Mouse (Mus musculus) T-cell, adult 2 months (primary cell): Measurements from ENCODE around the gene Chac1.

Source experiments
- DNase-seq: peaks from one replicate; pipeline ENCODE4 v3.0.0; 2022; ENCODE audit warnings: low spot score

Gene Chac1

DNA sequence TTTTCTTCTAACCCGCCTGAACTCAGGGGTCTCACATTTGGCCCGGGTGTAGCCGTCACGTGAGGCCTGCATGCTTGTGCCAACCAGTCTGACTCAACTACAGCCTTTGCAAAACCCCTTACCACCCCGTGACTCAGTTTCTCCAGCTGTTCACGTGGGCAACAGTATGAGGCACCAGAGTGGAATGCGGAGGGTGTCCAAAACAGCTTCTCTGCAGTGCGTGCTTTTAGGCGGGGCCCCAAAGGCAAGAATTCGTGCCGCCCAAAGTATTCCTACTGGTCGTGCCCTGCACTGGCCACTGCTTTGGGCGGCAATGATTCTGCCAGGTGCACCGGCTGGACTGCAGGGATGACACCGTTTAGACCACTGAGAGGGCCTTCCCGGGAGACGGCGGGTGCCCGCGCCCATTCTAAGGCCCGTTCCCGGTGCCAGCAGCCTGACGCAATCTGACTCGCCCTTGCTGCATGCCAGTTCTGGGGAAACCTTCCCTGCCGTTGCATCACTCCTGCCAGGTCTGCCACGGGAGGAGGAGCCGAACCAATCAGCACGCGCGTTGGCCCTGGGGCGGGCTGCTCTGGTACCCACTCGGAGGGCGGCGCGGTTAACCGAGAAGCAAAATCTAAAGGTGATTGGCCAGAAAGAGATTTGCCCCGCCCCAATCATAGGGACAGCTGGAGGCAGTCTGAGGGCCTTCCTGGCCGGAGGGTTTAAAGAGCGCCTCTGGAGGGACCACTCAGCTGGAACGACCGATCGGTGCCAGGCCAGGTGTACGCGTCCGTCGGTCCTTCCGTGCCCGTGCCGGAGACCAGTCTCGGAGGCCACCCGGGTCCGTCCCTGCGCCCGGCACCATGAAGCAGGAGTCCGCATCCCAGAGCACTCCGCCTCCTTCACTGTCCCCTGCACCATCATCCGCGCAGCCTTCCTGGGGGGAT lies at the start of gene Chac1:
Chac1 (plus strand) TSS at position 675 of the 932 bp plus-strand sequence.
- DNase-seq = peak; percentile 49

DNA sequence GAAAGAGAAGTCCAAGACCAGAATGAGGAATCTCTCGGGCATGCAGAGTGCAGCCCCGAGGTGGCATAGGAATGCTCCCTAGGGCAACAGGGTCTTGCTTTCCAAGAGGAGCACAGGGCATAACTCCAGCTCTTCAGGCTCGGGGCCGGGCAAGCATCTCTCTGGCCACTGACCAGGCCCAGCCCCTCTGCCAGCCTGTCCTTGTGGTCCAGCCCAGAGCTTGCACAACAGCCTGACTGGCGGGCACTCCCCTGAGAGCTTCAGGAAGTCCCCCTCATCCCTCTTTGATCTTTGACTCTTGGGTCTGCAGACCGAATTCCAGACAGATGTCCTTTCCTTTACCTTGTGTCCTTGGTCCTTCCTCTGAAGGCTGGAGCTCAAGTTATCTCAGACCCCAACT lies 48.2 kb upstream of the Chac1 start:
- no peak for DNase-seq

DNA sequence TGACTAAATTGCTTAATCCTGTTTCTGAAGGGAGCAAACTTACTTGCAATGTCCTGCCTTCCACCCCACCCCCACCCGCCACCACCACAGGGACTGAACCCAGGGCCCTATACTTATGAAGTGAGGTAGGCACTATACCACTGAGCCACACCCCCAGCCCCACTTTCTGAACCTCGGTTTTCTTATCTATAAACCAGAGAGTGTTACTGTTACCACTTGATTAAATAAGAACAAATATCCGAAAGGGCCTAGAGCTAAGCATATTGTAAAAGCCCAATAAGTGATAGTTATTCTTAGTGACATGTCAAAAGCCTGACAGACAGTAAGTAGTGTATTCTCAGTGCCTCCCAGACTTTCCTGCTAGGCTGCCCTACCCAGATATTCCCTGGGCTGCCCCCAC lies 46.6 kb upstream of the Chac1 start:
- DNase-seq = no peak

DNA sequence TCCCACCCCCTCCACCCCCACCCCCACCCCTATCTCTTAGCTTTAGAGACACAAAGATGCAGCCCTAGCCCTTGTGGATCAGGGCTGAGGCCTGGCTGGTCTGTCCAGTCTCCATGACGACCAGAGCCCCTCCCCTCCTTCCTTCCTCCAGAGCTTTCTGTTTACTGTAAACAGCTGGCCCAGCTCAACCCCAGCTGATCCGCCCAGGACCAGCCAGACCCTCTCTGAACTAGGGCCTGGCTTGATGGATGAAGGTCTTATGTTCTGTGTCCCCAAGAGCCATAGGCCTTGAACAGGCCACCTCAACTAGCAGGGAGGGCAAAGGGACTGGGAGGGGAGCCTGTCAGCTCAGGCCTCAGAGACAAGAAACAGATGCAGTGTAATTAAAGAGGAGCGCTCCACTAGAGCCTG lies 46.2 kb upstream of the Chac1 start:
- no peak for DNase-seq

DNA sequence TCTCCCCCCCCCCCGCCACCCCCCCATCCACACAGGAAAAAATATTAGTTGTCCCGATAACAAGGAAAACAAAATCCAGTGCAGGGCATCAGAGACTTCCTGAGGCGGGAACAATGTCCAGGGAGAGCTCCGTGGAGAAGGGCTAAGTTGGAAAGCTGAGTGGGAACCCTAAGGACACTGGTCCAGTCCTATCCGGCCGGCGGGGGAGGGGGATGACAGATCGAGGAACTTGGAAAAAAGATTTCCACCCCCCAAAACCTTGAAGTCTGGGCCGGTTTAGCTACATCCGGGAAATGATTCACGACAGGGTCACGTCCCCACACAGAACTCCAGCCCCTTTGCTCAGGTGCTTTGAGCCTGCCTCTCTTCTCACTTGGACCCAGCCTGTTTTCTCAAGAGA lies 39.5 kb upstream of the Chac1 start:
- DNase-seq = no peak

DNA sequence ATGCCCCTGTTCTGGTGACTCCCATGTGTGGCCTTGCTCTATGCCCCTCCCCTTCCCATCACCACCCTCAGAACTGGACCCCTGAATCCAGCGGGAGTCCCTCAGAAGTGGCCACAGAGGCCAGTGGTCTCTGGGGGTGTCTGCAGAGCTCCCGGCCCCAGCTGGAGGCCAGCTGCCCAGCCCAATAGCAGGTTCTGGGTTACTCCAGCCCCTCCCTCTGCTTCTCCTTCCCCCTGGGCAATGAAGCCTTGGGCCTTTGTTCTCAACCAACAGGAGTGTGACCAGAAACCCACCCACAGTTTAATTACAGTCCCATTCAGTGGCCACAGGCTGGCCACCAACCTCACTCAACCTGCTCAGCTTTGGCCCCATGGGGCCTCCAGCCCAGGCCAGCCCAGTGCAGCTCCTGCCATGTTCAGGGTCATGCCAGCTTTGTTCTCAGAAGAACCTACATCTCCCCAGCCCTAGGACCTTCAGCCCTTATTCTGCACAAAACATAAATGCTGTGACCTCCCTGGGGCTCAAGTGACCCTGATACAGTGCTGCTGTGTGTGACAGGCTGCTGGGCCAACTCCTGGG lies 38.6 kb upstream of the Chac1 start:
- no peak for DNase-seq

DNA sequence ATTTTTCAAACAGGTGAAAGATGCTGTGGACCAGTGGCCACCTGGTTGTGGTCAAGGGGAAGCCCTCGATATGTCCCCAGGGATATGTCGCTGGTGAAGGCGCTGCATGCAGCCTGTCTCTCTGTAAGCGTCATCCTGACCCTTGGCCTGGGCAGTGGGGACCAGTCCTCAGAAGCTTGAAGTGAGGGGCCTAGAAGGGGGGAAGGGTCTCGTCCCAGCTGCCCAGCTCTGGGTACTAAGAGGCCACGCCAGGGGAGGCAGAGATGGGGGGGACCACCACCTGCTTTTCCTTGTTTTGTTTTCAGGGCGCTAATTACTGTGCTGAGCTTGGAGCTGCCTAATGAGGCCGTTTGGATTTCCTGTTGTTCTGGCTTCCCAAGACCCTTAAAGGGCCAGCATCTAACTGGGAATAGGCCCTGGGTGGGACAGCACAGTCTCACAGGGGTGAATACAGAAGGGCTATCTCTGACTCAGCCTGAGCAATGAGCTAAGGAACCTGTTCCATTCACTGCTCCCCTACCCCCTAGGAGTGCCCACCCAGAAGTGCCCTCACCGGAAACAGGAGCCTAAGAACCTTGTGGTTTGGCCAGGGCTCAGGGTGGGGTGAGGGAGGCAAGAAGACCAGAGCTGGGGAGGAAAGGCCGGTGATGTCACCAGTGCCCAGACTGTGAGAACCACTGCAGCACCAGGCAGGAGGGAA lies 37.1 kb upstream of the Chac1 start:
- DNase-seq = no peak

DNA sequence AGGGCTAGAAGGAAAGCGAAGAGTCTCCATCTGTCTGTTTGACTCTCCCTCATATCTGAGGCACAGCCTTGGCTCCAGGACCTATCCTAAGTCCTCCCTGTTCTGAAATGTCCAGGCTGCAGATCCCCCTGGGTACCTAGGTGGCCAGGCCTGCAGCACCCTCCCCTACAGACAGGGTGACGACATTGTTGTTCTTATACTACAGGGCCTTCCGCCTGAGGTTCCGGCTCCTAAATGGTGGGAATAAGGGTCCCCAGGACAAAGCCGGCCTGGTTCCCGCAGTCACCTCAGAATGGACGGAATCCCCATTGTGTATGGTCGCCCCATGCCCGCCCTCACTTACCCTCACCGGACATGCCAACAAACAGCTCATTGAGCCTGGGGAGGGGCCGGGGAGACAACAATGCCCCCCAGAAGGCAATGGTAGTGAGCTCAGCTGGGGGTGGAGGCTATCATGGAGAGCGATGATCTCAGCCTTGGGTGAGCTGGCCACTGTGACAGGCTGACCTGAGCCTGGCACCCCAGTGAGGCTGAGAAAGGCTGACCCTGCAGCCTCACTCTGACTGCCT lies 36.2 kb upstream of the Chac1 start:
- no peak for DNase-seq

DNA sequence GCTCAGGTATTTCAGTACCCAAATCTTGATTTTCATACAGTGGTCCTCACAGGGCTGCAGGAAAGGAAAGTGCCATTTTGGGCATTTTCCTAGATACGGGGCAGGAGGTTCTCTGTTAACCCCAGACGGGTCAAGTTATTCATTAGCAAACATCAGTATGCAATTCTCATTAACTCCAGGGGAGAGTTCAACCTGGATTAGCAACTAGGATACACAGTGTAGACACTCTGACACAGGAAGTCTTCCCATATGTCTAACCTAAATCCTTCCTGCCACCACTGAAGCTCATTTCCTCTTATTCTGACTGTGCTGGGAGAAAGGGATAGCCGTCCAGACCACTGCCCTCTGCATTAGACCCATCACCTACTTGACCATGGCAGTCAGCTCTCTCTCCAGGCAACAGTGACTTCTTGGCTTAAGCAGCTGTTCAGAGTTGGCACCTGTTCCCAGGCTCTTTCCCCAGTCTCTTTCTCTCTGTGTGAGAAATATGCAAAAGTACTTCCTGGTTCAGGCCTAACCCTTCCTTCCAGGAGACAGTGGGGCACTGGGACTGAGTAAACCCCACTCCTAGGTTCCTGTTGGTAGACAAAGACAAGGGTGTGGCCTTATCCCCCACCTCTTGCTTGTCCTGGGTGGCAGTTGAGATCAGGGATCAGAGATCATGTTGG lies 32.9 kb upstream of the Chac1 start:
- DNase-seq = no peak

DNA sequence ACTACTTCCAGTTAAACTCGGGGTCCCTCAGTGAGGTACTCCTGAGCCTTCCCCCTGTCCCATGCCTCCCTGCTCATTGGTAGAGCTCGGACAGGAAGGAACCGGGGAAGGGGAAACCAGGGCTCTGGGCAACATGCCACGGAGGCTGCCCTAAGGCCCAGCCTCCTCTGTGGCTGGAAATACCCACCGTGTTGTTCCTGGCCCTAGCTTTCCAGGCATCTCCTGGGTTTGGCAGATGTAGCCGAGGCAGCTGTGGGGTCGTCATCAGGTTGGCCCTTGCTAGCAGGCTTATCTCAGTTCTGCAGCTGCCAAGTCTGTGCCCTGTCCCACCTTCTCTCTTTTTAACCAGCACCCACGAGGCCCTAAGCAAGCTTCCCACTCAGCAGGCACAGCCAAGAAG lies 30.5 kb upstream of the Chac1 start:
- DNase-seq = no peak

DNA sequence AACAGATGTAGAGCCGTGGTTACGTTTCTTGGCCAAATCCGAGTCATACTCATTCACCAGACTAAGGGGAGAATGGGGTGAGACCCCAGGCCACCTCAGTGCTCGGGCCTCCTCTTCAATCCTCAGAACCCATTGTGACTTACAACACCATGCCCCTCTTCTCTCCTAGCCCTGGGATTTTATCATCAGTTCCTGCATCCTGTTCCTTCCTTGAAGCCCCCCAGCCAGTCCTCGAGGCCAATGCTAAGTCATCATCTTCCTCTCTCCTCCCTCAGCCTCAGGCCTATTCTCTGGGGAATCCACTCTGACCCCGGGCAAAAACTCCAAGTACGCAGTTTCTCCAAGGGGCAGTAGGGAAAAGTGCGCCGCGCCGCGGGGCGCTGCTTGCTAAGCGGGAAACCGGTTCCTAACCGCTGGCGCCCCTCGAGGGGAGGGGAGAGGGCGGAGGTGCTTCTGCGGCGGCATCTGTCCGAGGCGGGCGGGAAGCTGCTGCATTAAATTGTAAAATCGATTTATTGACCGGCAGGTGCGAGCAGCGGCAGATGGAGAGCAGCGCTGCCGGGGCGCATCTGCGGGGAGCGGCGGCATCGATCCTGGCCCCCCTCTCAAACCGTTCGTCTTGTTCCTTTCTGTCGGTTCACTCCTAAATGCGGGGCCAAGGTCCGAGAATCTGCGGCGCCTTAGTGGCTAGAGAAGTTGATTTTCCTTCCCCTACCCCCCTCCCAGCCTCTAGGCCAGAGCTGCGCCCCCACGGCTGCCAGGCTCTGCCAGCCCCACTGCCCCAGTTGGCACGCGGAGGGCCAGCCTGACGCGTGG lies 29.1 kb upstream of the Chac1 start:
- no peak for DNase-seq

DNA sequence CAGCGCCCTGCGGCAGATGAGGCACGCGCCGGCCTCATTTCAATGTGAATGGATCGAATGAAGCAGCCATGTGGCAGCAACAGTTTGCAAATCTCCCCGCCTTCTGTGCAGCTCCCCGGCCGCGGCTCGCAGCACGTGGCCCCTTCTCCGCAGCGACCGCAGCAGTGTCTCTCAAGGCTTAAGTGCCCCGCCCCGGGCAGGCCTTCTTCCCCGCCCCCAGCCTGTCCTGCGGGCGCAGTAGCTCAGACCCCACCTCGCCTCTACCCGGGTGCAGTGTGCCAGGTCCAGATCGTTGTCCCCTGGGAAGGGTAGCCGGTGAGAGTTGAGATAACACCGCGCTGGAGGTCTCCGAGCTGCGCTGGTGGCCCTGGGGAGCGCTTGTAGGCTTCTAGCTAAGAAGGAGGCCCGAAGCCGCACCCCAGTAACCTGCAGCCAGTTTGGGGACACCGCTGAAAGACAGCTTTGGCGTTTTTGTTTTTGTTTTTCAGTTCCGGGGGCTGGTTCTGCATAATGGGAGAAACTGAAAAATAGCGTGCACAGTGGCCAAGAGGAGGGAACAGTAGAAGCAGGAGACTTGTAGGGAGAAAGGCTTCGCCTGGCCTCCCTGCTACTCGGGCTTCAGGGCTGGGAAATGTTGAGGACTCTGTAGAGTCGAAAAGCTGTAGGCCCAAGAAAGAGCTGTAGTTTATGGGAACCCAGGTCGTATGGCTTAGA lies 28.3 kb upstream of the Chac1 start:
- DNase-seq = no peak

DNA sequence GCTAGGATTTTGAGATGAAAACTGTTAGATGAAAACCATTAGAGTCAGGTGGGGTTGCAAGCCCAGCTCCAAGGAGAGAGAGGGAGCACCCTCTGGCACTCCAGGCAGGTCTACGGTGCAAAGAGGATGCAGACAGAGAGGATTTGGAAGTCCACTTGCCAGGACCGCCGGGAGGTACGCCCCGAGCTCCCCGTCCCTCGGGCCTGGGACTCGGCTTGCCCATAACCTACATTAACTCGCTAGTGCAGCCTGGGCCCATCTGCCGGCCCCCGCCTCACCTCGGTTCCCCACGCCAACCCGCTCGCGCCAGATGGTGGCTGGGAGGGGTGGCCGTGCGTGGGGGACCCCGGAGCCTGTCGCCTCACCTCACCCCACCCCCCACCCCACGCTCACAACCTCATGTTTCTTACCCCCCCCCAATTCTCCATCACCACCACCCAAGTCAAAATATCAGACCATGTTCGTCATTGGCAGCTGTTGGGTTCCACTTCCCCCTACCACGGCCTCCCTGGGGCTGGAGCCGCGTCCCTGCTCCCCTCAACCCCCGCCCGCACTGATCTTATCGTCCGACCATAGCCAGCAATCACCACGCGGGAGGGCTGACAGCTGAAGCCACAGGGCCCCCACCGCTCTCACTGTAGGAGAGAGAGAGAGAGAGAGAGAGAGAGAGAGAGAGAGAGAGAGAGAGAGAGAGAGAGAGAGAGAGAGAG lies 27.0 kb upstream of the Chac1 start:
- DNase-seq = no peak

DNA sequence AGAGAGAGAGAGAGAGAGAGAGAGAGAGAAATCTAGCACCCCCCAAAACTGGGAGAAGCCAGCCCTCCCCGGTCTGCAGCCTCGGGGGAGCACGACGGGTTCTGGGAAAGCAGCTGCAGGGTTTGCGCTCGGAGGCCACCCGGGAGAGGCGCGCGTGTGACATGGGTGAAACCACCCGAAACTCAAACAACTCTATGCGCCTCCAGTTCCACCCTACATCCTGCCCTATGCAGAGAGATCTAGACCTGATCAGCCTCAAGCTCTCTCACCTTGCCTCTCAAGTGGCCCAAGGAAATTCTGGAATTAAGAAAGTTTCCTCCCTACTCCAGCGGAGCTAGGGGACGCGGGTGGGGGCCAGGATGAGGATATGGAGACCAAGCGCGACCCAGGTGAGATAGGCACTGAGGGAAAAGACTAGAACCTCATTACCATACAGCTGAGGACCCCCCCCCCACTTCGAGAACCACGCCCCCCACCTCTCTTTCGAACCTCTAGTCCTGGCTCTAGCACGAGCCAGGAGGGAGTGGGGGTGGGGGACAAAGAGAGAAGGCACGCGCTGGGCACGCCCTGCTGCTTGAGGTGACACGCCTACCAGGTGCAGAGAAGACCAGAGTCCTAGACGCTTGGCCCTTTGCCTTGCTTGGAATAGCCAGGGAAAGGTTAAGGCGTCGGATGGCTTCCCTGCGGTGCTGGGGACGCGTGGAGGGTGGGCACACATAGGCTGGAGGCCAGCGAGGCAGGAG lies 26.3 kb upstream of the Chac1 start:
- DNase-seq = no peak

DNA sequence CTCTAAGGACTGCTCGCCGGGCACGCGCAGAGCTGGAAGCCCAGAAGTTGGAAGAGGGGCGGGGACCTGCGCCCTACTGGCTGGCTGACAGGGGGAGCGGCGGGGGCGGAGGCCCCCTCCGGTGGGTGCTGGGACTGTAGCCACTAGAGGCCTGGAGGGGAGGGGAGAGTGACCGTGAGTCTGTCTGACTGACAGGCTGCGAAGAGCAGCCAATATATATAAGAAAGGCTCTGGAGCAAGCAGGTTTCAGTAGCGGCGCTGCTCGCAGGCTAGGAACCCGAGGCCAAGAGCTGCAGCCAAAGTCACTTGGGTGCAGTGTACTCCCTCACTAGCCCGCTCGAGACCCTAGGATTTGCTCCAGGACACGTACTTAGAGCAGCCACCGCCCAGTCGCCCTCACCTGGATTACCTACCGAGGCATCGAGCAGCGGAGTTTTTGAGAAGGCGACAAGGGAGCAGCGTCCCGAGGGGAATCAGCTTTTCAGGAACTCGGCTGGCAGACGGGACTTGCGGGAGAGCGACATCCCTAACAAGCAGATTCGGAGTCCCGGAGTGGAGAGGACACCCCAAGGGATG lies 25.4 kb upstream of the Chac1 start, which contains the start of gene Dll4:
Dll4 (plus strand) TSS at position 217 of the 576 bp plus-strand sequence.
- peak; percentile 24 for DNase-seq

DNA sequence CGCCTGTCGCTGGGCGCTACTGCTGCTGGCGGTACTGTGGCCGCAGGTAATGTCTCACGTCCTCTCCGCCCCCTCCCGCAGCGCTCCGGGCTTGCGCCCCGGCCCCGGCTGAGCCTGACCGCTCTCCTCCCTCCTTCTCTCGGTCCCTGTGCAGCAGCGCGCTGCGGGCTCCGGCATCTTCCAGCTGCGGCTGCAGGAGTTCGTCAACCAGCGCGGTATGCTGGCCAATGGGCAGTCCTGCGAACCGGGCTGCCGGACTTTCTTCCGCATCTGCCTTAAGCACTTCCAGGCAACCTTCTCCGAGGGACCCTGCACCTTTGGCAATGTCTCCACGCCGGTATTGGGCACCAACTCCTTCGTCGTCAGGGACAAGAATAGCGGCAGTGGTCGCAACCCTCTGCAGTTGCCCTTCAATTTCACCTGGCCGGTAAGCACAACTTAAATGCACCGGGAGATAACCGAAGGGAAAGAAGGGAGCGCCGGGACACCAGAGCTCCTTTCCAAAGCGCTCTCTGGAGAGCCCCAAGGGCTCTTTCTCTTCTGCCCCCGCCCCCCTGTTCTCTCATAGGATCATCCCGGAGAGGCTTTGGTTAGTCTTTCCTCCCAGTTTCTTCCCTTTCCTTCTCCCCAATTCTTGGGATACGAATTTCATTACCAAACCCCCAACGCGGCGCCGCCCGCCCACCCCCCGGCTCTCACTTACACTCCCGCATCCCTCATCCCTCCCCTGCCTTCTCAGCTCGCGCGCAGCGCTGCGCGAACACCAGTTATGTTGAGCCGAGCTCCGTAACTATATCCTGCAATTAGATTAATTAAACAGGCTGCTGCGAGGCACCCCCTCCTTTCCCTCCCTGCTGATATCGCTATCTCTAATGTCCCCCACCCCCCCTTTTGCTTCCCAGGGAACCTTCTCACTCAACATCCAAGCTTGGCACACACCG lies 24.6 kb upstream of the Chac1 start:
- no peak for DNase-seq

DNA sequence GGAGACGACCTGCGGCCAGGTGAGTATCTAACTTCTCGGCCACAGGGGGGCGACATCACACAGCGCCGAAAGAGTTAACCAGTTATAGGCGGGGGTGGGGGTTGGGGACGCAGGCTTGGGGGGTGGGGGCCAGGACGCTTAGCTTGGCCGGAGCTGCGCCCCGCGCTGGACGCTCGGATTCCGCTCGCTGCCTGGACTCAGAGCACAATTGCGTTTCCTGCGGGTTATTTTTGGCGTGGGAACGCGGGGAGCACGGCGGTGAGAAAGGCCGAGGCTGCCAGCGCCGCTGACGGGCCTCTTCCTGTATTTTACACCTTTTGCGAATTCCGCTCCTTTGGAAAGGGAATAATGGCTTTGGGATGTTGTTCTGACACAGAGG lies 23.9 kb upstream of the Chac1 start:
- DNase-seq = no peak
